Mouse (Mus musculus) pancreas, adult 10 weeks (tissue): ENCODE data around the gene 5430402E10Rik. TPM values are rescaled to one million over a fixed set of nuclear protein-coding genes. Genes with fewer than 3 reads are reported as not detected.

Source experiments
- polyA plus RNA-seq: library from polyadenylated mRNA; stranded (reverse); fragments of 350-450 nt; fragmentation: Illumina TruSeq; extraction: RNeasy Lipid Tissue Mini Kit (QIAGEN cat#74804); gene quantifications from one replicate; pipeline ENCODE4 v1.2.3, GENCODE M21; 2015; ENCODE audit warnings: low read depth, low replicate concordance; ENCODE audit not compliant: insufficient read depth

The 5430402E10Rik gene
- polyA plus RNA-seq = not detected

DNA sequence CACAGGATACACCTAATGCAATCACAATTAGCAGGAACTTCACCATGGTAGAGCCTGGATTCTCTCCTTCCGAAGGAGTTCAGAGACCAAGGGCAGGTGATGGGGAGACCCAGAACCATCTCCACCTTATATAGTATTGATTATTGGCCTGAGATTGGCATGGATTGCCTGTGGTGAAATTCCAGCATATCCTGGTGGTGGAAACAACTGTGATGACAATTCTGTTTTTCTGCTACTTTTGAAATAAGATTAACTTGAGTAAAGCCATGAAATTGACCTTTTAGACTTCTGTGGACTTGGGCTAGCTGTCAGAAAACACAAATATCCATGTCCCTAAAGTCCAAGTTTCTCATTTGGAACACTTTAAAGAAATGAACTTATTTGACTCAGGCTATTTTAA is at the start of gene 5430402E10Rik:
TSS of gene 5430402E10Rik (minus strand) at position 101 of the 400 bp plus-strand sequence.

Other genes with a start within 250 kb of the 5430402E10Rik start
- 3.2 TPM for gene Prkx, start 128.8 kb downstream of the 5430402E10Rik start, polyA plus RNA-seq
- gene Pbsn, start 71.4 kb downstream of the 5430402E10Rik start, polyA plus RNA-seq = not detected
- gene Gm14744, start 60.3 kb downstream of the 5430402E10Rik start, polyA plus RNA-seq = not detected
- not detected for gene Obp1a, start 166.3 kb upstream of the 5430402E10Rik start, polyA plus RNA-seq
- gene Gm5938, start 200.4 kb upstream of the 5430402E10Rik start, polyA plus RNA-seq = not detected